Mouse (Mus musculus): ENCODE results near the gene Cldn20. TPM values are rescaled to one million over a fixed set of nuclear protein-coding genes. Genes with fewer than 3 reads are reported as not detected.
A peak's percentile ranks its signal among the peaks of the same experiment; 100 is the strongest.

Gene Cldn20
- total RNA-seq, 2 experiments from 2014 or later: 1.2 to 2.4 TPM

DNA sequence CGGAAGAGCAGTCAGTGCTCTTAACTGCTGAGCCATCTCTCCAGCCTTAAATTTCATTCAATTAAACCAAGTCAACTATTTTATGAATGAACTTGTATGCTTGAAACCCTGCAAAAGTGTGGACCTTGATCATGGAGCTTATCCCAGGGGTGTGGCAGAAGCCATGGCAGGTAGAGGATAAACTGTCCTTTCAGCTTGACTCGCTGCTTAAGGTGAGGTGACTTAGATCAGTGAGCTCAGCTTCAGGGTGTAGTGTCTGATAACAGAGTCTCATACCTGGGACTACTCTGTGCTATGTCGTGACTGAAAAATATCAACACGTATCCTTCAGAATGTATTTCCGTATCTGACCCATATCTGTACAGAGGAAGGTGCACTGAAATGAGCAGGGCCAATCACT is 12.0 kb upstream of the Cldn20 start:
- no peak for DNase-seq (ENCODE audit: low spot score in 2 of 2)
- intact Hi-C loops (cut with DNase I): no loop called here

GRCm38 (mm10) chr17:3527841-3528471 is 4.4 kb upstream of the Cldn20 start:
- DNase-seq (ENCODE audit: low spot score in 2 of 2): no peak

DNA sequence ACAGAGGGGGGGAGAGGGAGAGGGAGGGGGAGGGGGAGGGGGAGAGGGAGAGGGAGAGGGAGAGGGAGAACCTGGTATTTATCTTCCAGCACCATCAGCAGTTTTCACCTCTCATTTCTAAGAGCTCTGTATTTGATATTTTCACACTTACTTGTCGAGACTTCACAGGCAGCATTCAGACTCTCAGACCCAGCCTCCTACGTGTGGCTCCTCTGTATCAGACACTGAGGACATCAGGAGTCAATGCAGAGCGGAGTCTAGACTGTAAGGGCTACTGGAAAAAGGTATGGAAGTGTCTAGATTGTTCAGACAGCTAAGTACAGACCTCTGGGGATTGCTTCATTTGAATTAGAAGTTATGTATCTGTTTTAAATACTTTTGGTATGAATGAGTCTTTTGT is 2.8 kb upstream of the Cldn20 start:
- no peak for DNase-seq (ENCODE audit: low spot score in 2 of 2)
- intact Hi-C loops (cut with DNase I): no loop called here

More at GRCm38 (mm10) chr17:3527841-3528471, 4.4 kb upstream of the Cldn20 start:
- intact Hi-C loops (cut with DNase I): no loop called here

DNA sequence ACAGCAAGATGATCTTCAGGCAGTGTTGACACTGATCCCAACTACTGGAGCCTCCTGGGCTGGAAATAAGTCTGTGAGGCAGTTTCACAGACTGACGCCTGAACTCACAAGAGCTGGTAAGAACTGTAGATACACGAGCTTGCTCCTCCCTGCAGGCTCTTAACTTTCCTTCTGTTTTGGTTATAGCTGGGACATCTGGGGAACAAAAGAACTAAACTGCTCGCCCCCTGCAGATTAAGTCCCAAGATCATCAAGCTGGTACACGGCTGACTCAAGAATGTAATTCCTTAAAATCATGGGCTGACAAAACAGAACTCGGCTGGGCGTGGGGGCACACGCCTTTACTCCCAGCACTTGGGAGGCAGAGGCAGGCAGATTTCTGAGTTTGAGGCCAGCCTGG is 1.8 kb upstream of the Cldn20 start:
- intact Hi-C loops (cut with DNase I): no loop called here
- DNase-seq (ENCODE audit: low spot score in 2 of 2): no peak

DNA sequence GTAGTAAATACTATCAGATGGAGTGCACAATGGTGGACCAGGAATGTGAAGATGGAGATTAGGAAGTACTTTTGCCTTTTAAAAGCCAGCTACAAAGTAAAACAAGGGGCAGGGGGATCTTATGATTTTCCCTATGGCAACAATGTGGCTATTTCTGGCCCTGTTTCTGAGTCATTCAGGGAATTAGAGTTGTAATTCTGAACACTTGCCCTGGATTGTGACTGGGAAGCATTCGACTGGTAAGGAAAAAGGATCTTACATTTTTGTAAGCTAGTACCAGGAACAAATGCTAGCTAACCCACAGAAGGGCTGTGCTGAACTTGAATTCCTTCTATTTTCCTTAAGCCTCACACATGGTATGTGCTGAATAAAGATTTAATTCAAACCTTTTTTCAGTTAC is 713 bp upstream of the Cldn20 start:
- no peak for DNase-seq (ENCODE audit: low spot score in 2 of 2)
- intact Hi-C loops (cut with DNase I): no loop called here

GRCm38 (mm10) chr17:3533425-3533824 is 1.1 kb downstream of the Cldn20 start:
- DNase-seq (ENCODE audit: low spot score in 2 of 2): no peak
- intact Hi-C loops (cut with DNase I): no loop called here

- DNase-seq (ENCODE audit: low spot score in 2 of 2): no peak
- intact Hi-C loops (cut with DNase I): no loop called here
Observed at GRCm38 (mm10) chr17:3540304-3540703, 8.0 kb downstream of the Cldn20 start.

- intact Hi-C loops (cut with DNase I): no loop called here
- DNase-seq (ENCODE audit: low spot score in 2 of 2): no peak
Observed at GRCm38 (mm10) chr17:3541033-3541432, 8.7 kb downstream of the Cldn20 start.

DNA sequence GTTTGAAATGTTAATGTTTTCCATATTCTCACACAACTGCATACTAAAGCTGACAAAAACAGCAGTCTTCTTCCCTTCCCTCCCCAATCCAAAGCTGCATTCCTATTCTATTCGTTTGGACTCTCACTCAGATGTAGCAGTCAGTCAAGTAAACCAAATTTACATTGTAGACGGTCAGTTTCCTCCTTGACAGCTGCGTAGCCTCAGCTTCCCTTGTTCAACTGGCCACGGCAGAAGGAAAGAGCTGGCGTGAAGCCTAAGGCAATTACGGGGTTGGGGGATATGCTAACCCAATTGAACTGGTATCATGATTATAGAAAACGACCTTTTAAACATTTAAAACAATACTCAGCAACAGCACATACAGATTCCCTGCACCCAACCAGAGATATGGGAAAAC is 15.4 kb downstream of the Cldn20 start:
- intact Hi-C loops (cut with DNase I): no loop called here
- DNase-seq (ENCODE audit: low spot score in 2 of 2): no peak

DNA sequence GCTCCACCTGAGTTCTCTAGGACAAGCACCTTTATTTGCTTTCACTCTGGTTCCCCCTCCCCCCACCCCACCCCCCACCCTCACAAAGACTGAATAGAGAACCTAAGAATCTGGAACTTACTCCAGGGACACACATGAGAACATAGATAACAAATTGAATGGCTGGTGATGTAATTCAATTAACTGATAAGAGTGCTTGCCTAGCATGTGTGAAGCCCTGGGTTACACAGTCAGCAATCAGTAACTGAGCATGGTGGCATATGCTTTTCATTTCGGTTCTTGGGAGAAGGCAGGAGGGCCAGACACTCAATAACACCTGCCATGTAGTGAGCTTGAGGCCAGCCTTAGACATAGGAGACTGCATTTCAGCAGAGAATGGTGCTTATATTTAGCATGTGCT is 23.9 kb downstream of the Cldn20 start:
- intact Hi-C loops (cut with DNase I): no loop called here
- DNase-seq (ENCODE audit: low spot score in 2 of 2): no peak

- intact Hi-C loops (cut with DNase I): no loop called here
- DNase-seq (ENCODE audit: low spot score in 2 of 2): peak; percentile 97
Observed at GRCm38 (mm10) chr17:3557331-3558311, 25.3 kb downstream of the Cldn20 start, which contains the start of gene Tfb1m. Gene Tfb1m (minus strand): TSS chr17:3557781.

GRCm38 (mm10) chr17:3558356-3558870 is 26.1 kb downstream of the Cldn20 start:
- intact Hi-C loops (cut with DNase I): no loop called here

GRCm38 (mm10) chr17:3560534-3560933 is 28.2 kb downstream of the Cldn20 start:
- intact Hi-C loops (cut with DNase I): no loop called here
- DNase-seq (ENCODE audit: low spot score in 2 of 2): no peak

More at GRCm38 (mm10) chr17:3558356-3558870, 26.1 kb downstream of the Cldn20 start:
- no peak for DNase-seq (ENCODE audit: low spot score in 2 of 2)

DNA sequence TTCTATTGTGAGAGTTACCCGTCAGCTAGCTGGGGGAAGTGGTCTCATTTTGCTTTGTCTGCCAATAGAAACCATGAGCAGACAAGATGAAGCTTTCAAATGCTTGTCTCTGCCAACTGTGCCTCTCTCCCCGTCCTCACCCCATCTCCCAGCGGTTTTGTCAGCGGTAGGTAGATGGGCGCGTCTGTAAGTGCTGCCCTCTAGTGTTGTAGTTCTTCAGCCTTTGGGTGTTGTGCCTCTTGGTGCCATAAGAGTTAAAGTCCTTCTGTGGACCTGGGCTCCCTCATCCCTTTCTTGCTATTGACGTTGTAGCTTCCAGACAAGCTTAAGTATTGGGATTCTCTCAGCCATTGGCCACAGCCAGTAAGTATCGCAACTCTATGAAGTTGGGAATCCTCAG is 30.1 kb downstream of the Cldn20 start:
- intact Hi-C loops (cut with DNase I): no loop called here
- no peak for DNase-seq (ENCODE audit: low spot score in 2 of 2)

DNA sequence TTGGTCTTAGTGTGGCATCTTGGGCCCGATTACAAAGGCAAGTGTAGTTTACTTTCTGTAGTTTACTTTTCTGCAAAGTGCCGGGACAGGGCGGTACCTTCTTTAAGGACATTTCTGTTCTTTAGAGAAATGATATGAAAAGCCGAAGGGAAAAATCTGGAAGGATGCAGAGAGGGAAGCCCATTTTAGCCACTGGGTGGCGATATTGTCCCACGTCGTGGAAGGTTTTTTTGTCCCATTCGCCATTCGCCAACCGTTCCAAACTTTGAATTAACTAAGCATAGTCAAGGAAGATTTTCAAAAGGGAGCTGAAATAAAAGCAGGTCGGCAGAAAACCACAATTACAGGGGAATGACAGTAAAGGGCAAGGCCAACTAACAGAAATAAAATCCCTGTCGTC is 38.5 kb downstream of the Cldn20 start:
- DNase-seq (ENCODE audit: low spot score in 2 of 2): peak; percentile 59 to 76
- intact Hi-C loops (cut with DNase I): loop anchor here (2.0 kb wide), 1 partner anchor 222 kb away; no protein-coding TSS in a partner anchor

Other genes with a start within 250 kb of the Cldn20 start
- gene Tiam2, start 206.0 kb upstream of the Cldn20 start, total RNA-seq (2021): 10 to 100 TPM; 91.2 to 95.7 TPM
- 1 to 10 TPM; 6.6 to 7.2 TPM for gene Tfb1m, start 25.2 kb downstream of the Cldn20 start, total RNA-seq (2021)
- under 1 TPM in 1 of 2 experiments, not detected in 1; 0.17 TPM for gene Nox3, start 163.7 kb downstream of the Cldn20 start, total RNA-seq (2021)

Measured in left cerebral cortex, postnatal 36 days (tissue).